Mouse (Mus musculus): ENCODE measurements around the gene Sult1c2. TPM values are rescaled to one million over a fixed set of nuclear protein-coding genes. Genes with fewer than 3 reads are reported as not detected.
"Not testable (repeated sequence)": the region's sequence is repeated elsewhere in the genome, so short reads cannot be mapped to it uniquely, and the experiment has no call there.

The Sult1c2 gene
- polyA plus RNA-seq (2016; fragmentation: Nextera tagmentation; extraction: Ambion mirVana), result not detected in 2 replicates

DNA sequence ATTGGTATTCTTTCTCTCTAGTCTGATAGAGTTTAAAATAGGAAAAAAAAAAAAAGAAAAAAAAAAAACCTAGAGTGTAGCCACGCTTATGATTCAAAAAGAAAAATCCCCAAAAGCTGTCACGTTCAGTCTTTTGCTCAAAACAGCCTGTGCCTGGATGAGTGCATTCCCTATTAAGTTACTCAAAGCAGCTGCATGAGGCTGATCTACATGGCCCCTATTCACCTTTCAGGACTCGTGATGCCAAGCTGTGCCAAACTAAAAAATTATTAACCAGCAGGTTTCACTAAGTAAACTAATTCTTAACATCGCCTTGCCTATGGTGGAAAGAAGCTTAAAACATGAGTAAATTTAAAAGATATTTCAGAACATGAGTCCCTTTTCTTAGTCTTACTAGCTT lies at the start of gene Sult1c2:
Gene Sult1c2 (minus strand): TSS at position 134 of the 400 bp plus-strand sequence.
- 88% methylated on average over 4 of the region's 4 CpGs for whole genome bisulfite sequencing

GRCm38 (mm10) chr17:53879006-53879675 lies 33.0 kb upstream of the Sult1c2 start:
- H3K27ac ChIP-seq; H3K27me3 ChIP-seq; H3K4me1 ChIP-seq; H3K9me3 ChIP-seq; H3K36me3 ChIP-seq (replicated peaks); ATAC-seq (ENCODE audit: low FRiP score); H3K9ac ChIP-seq; H3K4me2 ChIP-seq; H3K4me3 ChIP-seq (replicated peaks): not testable (repeated sequence)
- 88% methylated on average over 7 of the region's 7 CpGs for WGBS

More for the DNA sequence above, at the start of gene Sult1c2:
- no peak within 1 kb of the TSS for H3K4me3 ChIP-seq (replicated peaks)
- no peaks in the 10 kb centered on the region for H3K4me1 ChIP-seq
- ATAC-seq (ENCODE audit: low FRiP score), result no peak
- H3K36me3 ChIP-seq (replicated peaks), result no peaks in the 10 kb centered on the region
- no peak within 1 kb of the TSS for H3K27ac ChIP-seq
- H3K4me2 ChIP-seq, result no peak within 1 kb of the TSS
- H3K9ac ChIP-seq, result no peak within 1 kb of the TSS
- H3K27me3 ChIP-seq, result no peaks in the 10 kb centered on the region
- no peaks in the 10 kb centered on the region for H3K9me3 ChIP-seq

GRCm38 (mm10) chr17:53874433-53874832 lies 28.3 kb upstream of the Sult1c2 start:
- Histone ChIP-seq H3K9me3 (no peaks in the 10 kb centered on the region), H3K4me1 (no peaks in the 10 kb centered on the region), H3K27me3 (no peaks in the 10 kb centered on the region), H3K9ac (no peak overlapping the region), H3K4me3 (replicated peaks) (no peak overlapping the region), H3K27ac (no peak overlapping the region), H3K36me3 (replicated peaks) (no peaks in the 10 kb centered on the region), H3K4me2 (no peak overlapping the region)
- WGBS, result 81% methylated on average over 2 of the region's 2 CpGs
- ATAC-seq (ENCODE audit: low FRiP score), result no peak

DNA sequence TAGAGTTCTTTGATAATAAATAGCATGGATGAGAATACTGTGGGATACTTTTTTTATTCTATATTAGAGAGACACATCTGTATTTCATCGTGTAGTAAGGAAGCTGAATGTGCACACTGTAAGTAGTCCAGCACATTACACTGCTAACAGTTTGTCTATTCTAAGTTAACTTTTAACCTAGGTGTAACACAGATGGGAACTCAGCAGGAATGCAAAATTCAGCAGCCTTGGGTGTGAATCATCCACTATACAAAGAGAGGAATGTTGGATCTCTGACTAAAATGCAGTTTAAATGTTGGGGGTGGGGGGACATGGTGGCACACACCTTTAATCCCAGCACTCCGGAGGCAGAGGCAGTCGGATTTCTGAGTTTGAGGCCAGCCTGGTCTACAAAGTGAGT lies 26.1 kb upstream of the Sult1c2 start:
- WGBS, result 86% methylated on average over 3 of the region's 3 CpGs
- no peaks in the 10 kb centered on the region for H3K9me3 ChIP-seq
- no peak overlapping the region for H3K4me3 ChIP-seq (replicated peaks)
- no peak for ATAC-seq (ENCODE audit: low FRiP score)
- H3K27ac ChIP-seq, result no peak overlapping the region
- H3K4me1 ChIP-seq, result no peaks in the 10 kb centered on the region
- no peak overlapping the region for H3K4me2 ChIP-seq
- no peak overlapping the region for H3K9ac ChIP-seq
- no peaks in the 10 kb centered on the region for H3K27me3 ChIP-seq
- no peaks in the 10 kb centered on the region for H3K36me3 ChIP-seq (replicated peaks)

- ATAC-seq (ENCODE audit: low FRiP score), result no peak
- Histone ChIP-seq H3K36me3 (replicated peaks) (no peaks in the 10 kb centered on the region), H3K9me3 (no peaks in the 10 kb centered on the region), H3K9ac (no peak overlapping the region), H3K4me3 (replicated peaks) (no peak overlapping the region), H3K4me1 (no peaks in the 10 kb centered on the region), H3K4me2 (no peak overlapping the region), H3K27ac (no peak overlapping the region), H3K27me3 (no peaks in the 10 kb centered on the region)
Observed at GRCm38 (mm10) chr17:53869931-53870330, 23.8 kb upstream of the Sult1c2 start.

- Histone ChIP-seq H3K9me3 (no peaks in the 10 kb centered on the region), H3K27me3 (no peaks in the 10 kb centered on the region), H3K4me1 (no peaks in the 10 kb centered on the region), H3K27ac (no peak overlapping the region), H3K4me3 (replicated peaks) (no peak overlapping the region), H3K36me3 (replicated peaks) (no peaks in the 10 kb centered on the region), H3K9ac (no peak overlapping the region), H3K4me2 (no peak overlapping the region)
- WGBS, result 86% methylated on average over 6 of the region's 6 CpGs
- ATAC-seq (ENCODE audit: low FRiP score), result no peak
Observed at GRCm38 (mm10) chr17:53865260-53865955, 19.3 kb upstream of the Sult1c2 start.

DNA sequence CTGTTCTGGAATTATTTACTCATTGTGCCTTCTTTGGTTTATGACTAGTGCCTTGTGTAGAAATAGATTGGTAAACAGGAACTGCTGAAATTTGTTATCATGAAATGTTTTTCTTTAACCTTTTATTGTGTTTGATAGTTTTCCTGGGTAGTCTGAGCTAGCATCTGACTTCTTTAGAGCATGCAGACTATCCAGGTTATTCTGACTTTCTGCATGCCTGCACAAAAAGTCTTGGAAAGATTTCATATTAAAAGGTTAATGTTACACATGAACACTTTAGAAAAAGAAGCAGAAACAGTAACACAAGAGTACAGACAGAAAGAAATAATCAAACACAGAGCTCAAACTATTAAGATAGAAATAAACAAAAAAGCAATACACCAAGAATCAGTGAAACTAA lies 14.4 kb upstream of the Sult1c2 start:
- H3K4me3 ChIP-seq (replicated peaks), result no peak overlapping the region
- no peak overlapping the region for H3K9ac ChIP-seq
- ATAC-seq (ENCODE audit: low FRiP score), result no peak
- H3K4me2 ChIP-seq, result no peak overlapping the region
- no peak overlapping the region for H3K27ac ChIP-seq
- H3K9me3 ChIP-seq, result no peaks in the 10 kb centered on the region
- H3K36me3 ChIP-seq (replicated peaks), result no peaks in the 10 kb centered on the region
- no peaks in the 10 kb centered on the region for H3K4me1 ChIP-seq
- H3K27me3 ChIP-seq, result no peaks in the 10 kb centered on the region

- Histone ChIP-seq H3K4me3 (replicated peaks) (no peak overlapping the region), H3K9me3 (no peaks in the 10 kb centered on the region), H3K4me1 (no peaks in the 10 kb centered on the region), H3K9ac (no peak overlapping the region), H3K27me3 (no peaks in the 10 kb centered on the region), H3K36me3 (replicated peaks) (no peaks in the 10 kb centered on the region), H3K27ac (no peak overlapping the region), H3K4me2 (no peak overlapping the region)
- ATAC-seq (ENCODE audit: low FRiP score), result no peak
- WGBS, result 88% methylated on average over 3 of the region's 3 CpGs
Observed at GRCm38 (mm10) chr17:53854992-53855391, 8.9 kb upstream of the Sult1c2 start.

GRCm38 (mm10) chr17:53845796-53846195 lies 343 bp downstream of the Sult1c2 start:
- Histone ChIP-seq H3K4me2 (no peak overlapping the region), H3K9me3 (no peaks in the 10 kb centered on the region), H3K4me1 (no peaks in the 10 kb centered on the region), H3K27me3 (no peaks in the 10 kb centered on the region), H3K36me3 (replicated peaks) (no peaks in the 10 kb centered on the region), H3K27ac (no peak overlapping the region), H3K9ac (no peak overlapping the region), H3K4me3 (replicated peaks) (no peak overlapping the region)
- 85% methylated on average over 7 of the region's 7 CpGs for WGBS
- no peak for ATAC-seq (ENCODE audit: low FRiP score)

DNA sequence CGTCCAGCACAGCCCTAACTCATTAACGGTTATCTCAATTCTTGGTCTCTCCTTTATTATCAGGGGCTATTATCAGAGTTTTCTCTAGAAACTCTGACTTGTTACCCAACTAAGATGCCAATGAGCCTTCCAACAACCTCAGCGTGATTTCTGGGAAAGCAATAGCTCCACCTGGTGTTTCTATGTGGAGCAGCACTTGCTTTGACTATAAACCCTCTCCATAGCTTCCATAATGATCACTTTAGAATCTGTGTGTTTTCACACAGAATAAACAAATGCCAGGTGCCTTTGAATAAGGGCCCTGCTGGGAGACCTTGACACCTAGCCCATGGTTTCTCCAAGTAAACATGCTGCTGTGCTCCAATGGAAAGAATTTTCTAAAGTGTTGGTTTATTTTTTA lies 12.8 kb downstream of the Sult1c2 start:
- no peak for ATAC-seq (ENCODE audit: low FRiP score)

GRCm38 (mm10) chr17:53803974-53804373 lies 42.2 kb downstream of the Sult1c2 start:
- WGBS, result 85% methylated on average over 16 of the region's 16 CpGs
- ATAC-seq (ENCODE audit: low FRiP score), result not testable (repeated sequence)

More for the DNA sequence above, 12.8 kb downstream of the Sult1c2 start:
- no peaks in the 10 kb centered on the region for H3K27me3 ChIP-seq
- H3K4me3 ChIP-seq (replicated peaks), result no peak overlapping the region
- no peak overlapping the region for H3K27ac ChIP-seq
- no peaks in the 10 kb centered on the region for H3K36me3 ChIP-seq (replicated peaks)
- WGBS, result 57% methylated on average over 3 of the region's 3 CpGs
- H3K9ac ChIP-seq, result no peak overlapping the region
- H3K4me1 ChIP-seq, result no peaks in the 10 kb centered on the region
- no peak overlapping the region for H3K4me2 ChIP-seq
- H3K9me3 ChIP-seq, result peaks cover 11% of the 10 kb centered on the region; the same call in 1 of the 2 replicates

GRCm38 (mm10) chr17:53783381-53783780 lies 62.8 kb downstream of the Sult1c2 start:
- no peaks in the 10 kb centered on the region for H3K4me1 ChIP-seq
- H3K9me3 ChIP-seq, result no peaks in the 10 kb centered on the region
- no peaks in the 10 kb centered on the region for H3K36me3 ChIP-seq (replicated peaks)
- no peak overlapping the region for H3K27ac ChIP-seq
- H3K27me3 ChIP-seq, result no peaks in the 10 kb centered on the region
- no peak overlapping the region for H3K4me2 ChIP-seq
- H3K9ac ChIP-seq, result no peak overlapping the region
- 81% methylated on average over 1 of the region's 1 CpGs for WGBS
- no peak overlapping the region for H3K4me3 ChIP-seq (replicated peaks)
- ATAC-seq (ENCODE audit: low FRiP score), result no peak

More at GRCm38 (mm10) chr17:53803974-53804373, 42.2 kb downstream of the Sult1c2 start:
- H3K27me3 ChIP-seq; H3K36me3 ChIP-seq (replicated peaks); H3K4me1 ChIP-seq; H3K4me2 ChIP-seq; H3K9me3 ChIP-seq; H3K4me3 ChIP-seq (replicated peaks); H3K27ac ChIP-seq; H3K9ac ChIP-seq: not testable (repeated sequence)
